Mouse (Mus musculus): Measurements from ENCODE around the gene Fez1. TPM values are rescaled to one million over a fixed set of nuclear protein-coding genes. Genes with fewer than 3 reads are reported as not detected.

Fez1 gene
- polyA plus RNA-seq, 1 experiment from 2014 or later = 44.0 TPM

GRCm38 (mm10) chr9:36848661-36849060 is 27.0 kb downstream of the Fez1 start:
- H3K36me3 ChIP-seq = no peaks in the 10 kb centered on the region
- H3K4me2 ChIP-seq = no peak overlapping the region
- H3K27ac ChIP-seq = no peak overlapping the region
- H3K4me1 ChIP-seq = no peaks in the 10 kb centered on the region
- H3K9me3 ChIP-seq = no peaks in the 10 kb centered on the region
- WGBS = 63% methylated on average over 2 of the region's 2 CpGs
- no peaks in the 10 kb centered on the region for H3K27me3 ChIP-seq
- ATAC-seq (ENCODE audit: insufficient number of reproducible peaks, low FRiP score, low TSS enrichment, low read depth) = no peak
- no peak overlapping the region for H3K9ac ChIP-seq
- no peak overlapping the region for H3K4me3 ChIP-seq

- Histone ChIP-seq H3K27ac (no peak overlapping the region), H3K4me1 (no peaks in the 10 kb centered on the region), H3K36me3 (no peaks in the 10 kb centered on the region), H3K4me2 (no peak overlapping the region), H3K27me3 (no peaks in the 10 kb centered on the region), H3K4me3 (no peak overlapping the region), H3K9ac (no peak overlapping the region), H3K9me3 (no peaks in the 10 kb centered on the region)
- no peak for ATAC-seq (ENCODE audit: insufficient number of reproducible peaks, low FRiP score, low TSS enrichment, low read depth)
- 41% methylated on average over 1 of the region's 1 CpGs for WGBS
Observed at GRCm38 (mm10) chr9:36850091-36850490, 28.4 kb downstream of the Fez1 start.

- WGBS = 83% methylated on average over 2 of the region's 2 CpGs
- no peak overlapping the region for H3K4me3 ChIP-seq
- H3K4me1 ChIP-seq = no peaks in the 10 kb centered on the region
- no peaks in the 10 kb centered on the region for H3K9me3 ChIP-seq
- no peaks in the 10 kb centered on the region for H3K36me3 ChIP-seq
- H3K27ac ChIP-seq = no peak overlapping the region
- no peak overlapping the region for H3K4me2 ChIP-seq
- no peaks in the 10 kb centered on the region for H3K27me3 ChIP-seq
- H3K9ac ChIP-seq = no peak overlapping the region
- no peak for ATAC-seq (ENCODE audit: insufficient number of reproducible peaks, low FRiP score, low TSS enrichment, low read depth)
Observed at GRCm38 (mm10) chr9:36852175-36852574, 30.5 kb downstream of the Fez1 start.

GRCm38 (mm10) chr9:36856351-36856750 is 34.7 kb downstream of the Fez1 start:
- Histone ChIP-seq H3K4me1 (no peaks in the 10 kb centered on the region), H3K27me3 (no peaks in the 10 kb centered on the region), H3K4me3 (no peak overlapping the region), H3K27ac (no peak overlapping the region), H3K4me2 (no peak overlapping the region), H3K9me3 (no peaks in the 10 kb centered on the region), H3K36me3 (no peaks in the 10 kb centered on the region), H3K9ac (no peak overlapping the region)
- 31% methylated on average over 2 of the region's 2 CpGs for WGBS
- ATAC-seq (ENCODE audit: insufficient number of reproducible peaks, low FRiP score, low TSS enrichment, low read depth) = no peak

- no peak overlapping the region for H3K27ac ChIP-seq
- no peaks in the 10 kb centered on the region for H3K9me3 ChIP-seq
- no peaks in the 10 kb centered on the region for H3K27me3 ChIP-seq
- no peak overlapping the region for H3K4me3 ChIP-seq
- no peak overlapping the region for H3K9ac ChIP-seq
- no peak for ATAC-seq (ENCODE audit: insufficient number of reproducible peaks, low FRiP score, low TSS enrichment, low read depth)
- no peak overlapping the region for H3K4me2 ChIP-seq
- 47% methylated on average over 8 of the region's 8 CpGs for WGBS
- H3K36me3 ChIP-seq = no peaks in the 10 kb centered on the region
- H3K4me1 ChIP-seq = no peaks in the 10 kb centered on the region
Observed at GRCm38 (mm10) chr9:36857476-36858117, 35.9 kb downstream of the Fez1 start.

GRCm38 (mm10) chr9:36858677-36859076 is 37.0 kb downstream of the Fez1 start:
- no peak for ATAC-seq (ENCODE audit: insufficient number of reproducible peaks, low FRiP score, low TSS enrichment, low read depth)
- Histone ChIP-seq H3K9ac (no peak overlapping the region), H3K27me3 (no peaks in the 10 kb centered on the region), H3K9me3 (no peaks in the 10 kb centered on the region), H3K4me2 (no peak overlapping the region), H3K27ac (no peak overlapping the region), H3K36me3 (no peaks in the 10 kb centered on the region), H3K4me3 (no peak overlapping the region), H3K4me1 (no peaks in the 10 kb centered on the region)
- 40% methylated on average over 4 of the region's 4 CpGs for WGBS

GRCm38 (mm10) chr9:36862576-36862975 is 40.9 kb downstream of the Fez1 start:
- Histone ChIP-seq H3K9ac (no peak overlapping the region), H3K9me3 (no peaks in the 10 kb centered on the region), H3K27ac (no peak overlapping the region), H3K4me3 (no peak overlapping the region), H3K27me3 (no peaks in the 10 kb centered on the region), H3K4me1 (no peaks in the 10 kb centered on the region), H3K36me3 (no peaks in the 10 kb centered on the region), H3K4me2 (no peak overlapping the region)
- WGBS = 86% methylated on average over 2 of the region's 2 CpGs
- ATAC-seq (ENCODE audit: insufficient number of reproducible peaks, low FRiP score, low TSS enrichment, low read depth) = no peak

- Histone ChIP-seq H3K27ac (no peak overlapping the region), H3K4me3 (no peak overlapping the region), H3K4me2 (no peak overlapping the region), H3K36me3 (no peaks in the 10 kb centered on the region), H3K9me3 (no peaks in the 10 kb centered on the region), H3K27me3 (no peaks in the 10 kb centered on the region), H3K9ac (no peak overlapping the region), H3K4me1 (no peaks in the 10 kb centered on the region)
- ATAC-seq (ENCODE audit: insufficient number of reproducible peaks, low FRiP score, low TSS enrichment, low read depth) = no peak
- 48% methylated on average over 3 of the region's 3 CpGs for WGBS
Observed at GRCm38 (mm10) chr9:36863694-36864093, 42.0 kb downstream of the Fez1 start.

GRCm38 (mm10) chr9:36864862-36865813 is 43.5 kb downstream of the Fez1 start:
- H3K27ac ChIP-seq = no peak overlapping the region
- no peak overlapping the region for H3K4me2 ChIP-seq
- no peaks in the 10 kb centered on the region for H3K27me3 ChIP-seq
- no peak for ATAC-seq (ENCODE audit: insufficient number of reproducible peaks, low FRiP score, low TSS enrichment, low read depth)
- H3K4me3 ChIP-seq = no peak overlapping the region
- H3K9ac ChIP-seq = no peak overlapping the region
- no peaks in the 10 kb centered on the region for H3K36me3 ChIP-seq
- 37% methylated on average over 4 of the region's 4 CpGs for WGBS
- no peaks in the 10 kb centered on the region for H3K9me3 ChIP-seq
- no peaks in the 10 kb centered on the region for H3K4me1 ChIP-seq

- H3K4me3 ChIP-seq = no peak overlapping the region
- H3K36me3 ChIP-seq = no peaks in the 10 kb centered on the region
- H3K9me3 ChIP-seq = no peaks in the 10 kb centered on the region
- ATAC-seq (ENCODE audit: insufficient number of reproducible peaks, low FRiP score, low TSS enrichment, low read depth) = no peak
- 87% methylated on average over 6 of the region's 6 CpGs for WGBS
- no peak overlapping the region for H3K4me2 ChIP-seq
- H3K27ac ChIP-seq = no peak overlapping the region
- H3K9ac ChIP-seq = no peak overlapping the region
- H3K27me3 ChIP-seq = no peaks in the 10 kb centered on the region
- no peaks in the 10 kb centered on the region for H3K4me1 ChIP-seq
Observed at GRCm38 (mm10) chr9:36868662-36869061, 47.0 kb downstream of the Fez1 start.

- 78% methylated on average over 1 of the region's 1 CpGs for WGBS
- Histone ChIP-seq H3K4me1 (no peaks in the 10 kb centered on the region), H3K27me3 (no peaks in the 10 kb centered on the region), H3K4me2 (no peak overlapping the region), H3K36me3 (no peaks in the 10 kb centered on the region), H3K9me3 (no peaks in the 10 kb centered on the region), H3K27ac (no peak overlapping the region), H3K9ac (no peak overlapping the region), H3K4me3 (no peak overlapping the region)
- no peak for ATAC-seq (ENCODE audit: insufficient number of reproducible peaks, low FRiP score, low TSS enrichment, low read depth)
Observed at GRCm38 (mm10) chr9:36870263-36870662, 48.6 kb downstream of the Fez1 start.

- WGBS = 58% methylated on average over 2 of the region's 2 CpGs
- no peak overlapping the region for H3K27ac ChIP-seq
- no peak overlapping the region for H3K4me3 ChIP-seq
- no peak overlapping the region for H3K4me2 ChIP-seq
- H3K4me1 ChIP-seq = no peaks in the 10 kb centered on the region
- H3K9ac ChIP-seq = no peak overlapping the region
- no peaks in the 10 kb centered on the region for H3K27me3 ChIP-seq
- no peak for ATAC-seq (ENCODE audit: insufficient number of reproducible peaks, low FRiP score, low TSS enrichment, low read depth)
- H3K36me3 ChIP-seq = no peaks in the 10 kb centered on the region
- H3K9me3 ChIP-seq = no peaks in the 10 kb centered on the region
Observed at GRCm38 (mm10) chr9:36873796-36874195, 52.1 kb downstream of the Fez1 start.

Data from limb, embryonic 15.5 days (tissue).